Mouse (Mus musculus) spleen, postnatal 10 days (tissue): ENCODE data around the gene Paqr7.
A peak's percentile ranks its signal among the peaks of the same experiment; 100 is the strongest.

ENCODE experiments used
- DNase-seq, 2 experiments: peaks; one replicate each; pipeline ENCODE4 v3.0.0; 2021 to 2022; ENCODE audit warnings: low spot score in 2 of 2

Gene Paqr7

GRCm38 (mm10) chr4:134496595-134497210 lies at the start of gene Paqr7:
TSS of gene Paqr7 (plus strand) at chr4:134496697.
- DNase-seq = peak; percentile 79 to 85

- DNase-seq = no peak
These were observed 48.5 kb upstream of the Paqr7 start for GRCm38 (mm10) chr4:134447966-134448365.

GRCm38 (mm10) chr4:134449595-134450391 lies 46.7 kb upstream of the Paqr7 start:
- DNase-seq = no peak

- DNase-seq = no peak
These were observed 45.9 kb upstream of the Paqr7 start for GRCm38 (mm10) chr4:134450392-134451195.

GRCm38 (mm10) chr4:134451484-134451883 lies 45.0 kb upstream of the Paqr7 start:
- no peak for DNase-seq

- DNase-seq = no peak
These were observed 42.7 kb upstream of the Paqr7 start for GRCm38 (mm10) chr4:134453619-134454400.

GRCm38 (mm10) chr4:134455310-134455709 lies 41.2 kb upstream of the Paqr7 start:
- DNase-seq = no peak

- no peak for DNase-seq
These were observed 39.2 kb upstream of the Paqr7 start for GRCm38 (mm10) chr4:134457130-134457825.

- DNase-seq = no peak
These were observed 37.6 kb upstream of the Paqr7 start for GRCm38 (mm10) chr4:134458856-134459255.

- DNase-seq = peak in 1 of 2 experiments; percentile 66
These were observed 36.2 kb upstream of the Paqr7 start for GRCm38 (mm10) chr4:134460277-134460676.

- no peak for DNase-seq
These were observed 35.2 kb upstream of the Paqr7 start for GRCm38 (mm10) chr4:134461252-134461651.

GRCm38 (mm10) chr4:134465789-134466188 lies 30.7 kb upstream of the Paqr7 start:
- no peak for DNase-seq

- DNase-seq = no peak
These were observed 29.9 kb upstream of the Paqr7 start for GRCm38 (mm10) chr4:134466381-134467262.

- DNase-seq = peak; percentile 50 to 55
These were observed 28.9 kb upstream of the Paqr7 start for GRCm38 (mm10) chr4:134467435-134468214.

GRCm38 (mm10) chr4:134468215-134468575 lies 28.3 kb upstream of the Paqr7 start, which contains the start of gene Stmn1:
TSS of gene Stmn1 (plus strand) at chr4:134468320.
- DNase-seq = peak; percentile 89 to 96

- DNase-seq = peak; percentile 98 to 100
These were observed 27.8 kb upstream of the Paqr7 start for GRCm38 (mm10) chr4:134468578-134469266.

- DNase-seq = no peak
These were observed 27.1 kb upstream of the Paqr7 start for GRCm38 (mm10) chr4:134469341-134469796.

GRCm38 (mm10) chr4:134469985-134470384 lies 26.5 kb upstream of the Paqr7 start:
- DNase-seq = no peak
